Mouse (Mus musculus) adrenal gland, adult 2 months (tissue): ENCODE measurements around the gene Wfdc15a. TPM values are rescaled to one million over a fixed set of nuclear protein-coding genes. Genes with fewer than 3 reads are reported as not detected.
"Not testable (repeated sequence)": the region's sequence is repeated elsewhere in the genome, so short reads cannot be mapped to it uniquely, and the experiment has no call there.

Experiments used
- DNase-seq: peaks from one replicate; pipeline ENCODE4 v3.0.0; 2021
- long read RNA-seq: library from polyadenylated mRNA; stranded (forward); transcript quantifications from one replicate; pipeline ENCODE4 v2.0.0, GENCODE M21; 2021
- polyA plus RNA-seq: library from polyadenylated mRNA; depleted of rRNA; stranded (reverse); fragments of >200 nt; gene quantifications from 2 replicates; pipeline ENCODE4 v1.2.3, GENCODE M21; 2012; rRNA removed
- total RNA-seq, 2 experiments: library from RNA; stranded (reverse); gene quantifications; 2 replicates each; pipeline ENCODE4 v1.2.3; 2021

Gene Wfdc15a
- total RNA-seq (not detected), polyA plus RNA-seq (not detected in 2 replicates)
- long read RNA-seq = 0 reads

- no peak for DNase-seq
Measured at GRCm38 (mm10) chr2:164199626-164200327, at the start of gene Wfdc15a. TSS of gene Wfdc15a (minus strand) at chr2:164200130.

GRCm38 (mm10) chr2:164238366-164238765, 38.4 kb upstream of the Wfdc15a start, which contains the start of gene Svs2:
TSS of gene Svs2 (minus strand) at chr2:164238466.
- no peak for DNase-seq

GRCm38 (mm10) chr2:164232671-164233070, 32.7 kb upstream of the Wfdc15a start:
- no peak for DNase-seq

- DNase-seq = peak; percentile 59
Measured at GRCm38 (mm10) chr2:164228361-164229070, 28.6 kb upstream of the Wfdc15a start.

GRCm38 (mm10) chr2:164221522-164221921, 21.6 kb upstream of the Wfdc15a start, which contains the start of gene Wfdc15b:
TSS of gene Wfdc15b (minus strand) at chr2:164221660.
- no peak for DNase-seq

- DNase-seq = no peak
Measured at GRCm38 (mm10) chr2:164219295-164219694, 19.4 kb upstream of the Wfdc15a start.

- DNase-seq = no peak
Measured at GRCm38 (mm10) chr2:164212711-164213110, 12.8 kb upstream of the Wfdc15a start.

GRCm38 (mm10) chr2:164210892-164211291, 11.0 kb upstream of the Wfdc15a start:
- no peak for DNase-seq

- DNase-seq = peak; percentile 32
Measured at GRCm38 (mm10) chr2:164206676-164207075, 6.7 kb upstream of the Wfdc15a start.

- DNase-seq = not testable (repeated sequence)
Measured at GRCm38 (mm10) chr2:164206011-164206410, 6.1 kb upstream of the Wfdc15a start.

GRCm38 (mm10) chr2:164196700-164196990, 3.3 kb downstream of the Wfdc15a start:
- peak; percentile 29 for DNase-seq

- DNase-seq = peak; percentile 53
Measured at GRCm38 (mm10) chr2:164195971-164196699, 3.8 kb downstream of the Wfdc15a start.

- DNase-seq = peak; percentile 66
Measured at GRCm38 (mm10) chr2:164194959-164195630, 4.8 kb downstream of the Wfdc15a start.

GRCm38 (mm10) chr2:164192279-164192678, 7.7 kb downstream of the Wfdc15a start:
- no peak for DNase-seq

GRCm38 (mm10) chr2:164190576-164190975, 9.4 kb downstream of the Wfdc15a start, which contains the start of gene Wfdc12:
TSS of gene Wfdc12 (minus strand) at chr2:164190608.
- DNase-seq = peak; percentile 16

- DNase-seq = no peak
Measured at GRCm38 (mm10) chr2:164188722-164189121, 11.2 kb downstream of the Wfdc15a start.

GRCm38 (mm10) chr2:164184145-164184719, 15.7 kb downstream of the Wfdc15a start:
- no peak for DNase-seq

- DNase-seq = no peak
Measured at GRCm38 (mm10) chr2:164183340-164183739, 16.6 kb downstream of the Wfdc15a start.

GRCm38 (mm10) chr2:164182692-164183255, 17.2 kb downstream of the Wfdc15a start, which contains the start of gene Wfdc5:
TSS of gene Wfdc5 (minus strand) at chr2:164182742.
- DNase-seq = no peak

- DNase-seq = no peak
Measured at GRCm38 (mm10) chr2:164180770-164181169, 19.2 kb downstream of the Wfdc15a start.

- peak; percentile 33 for DNase-seq
Measured at GRCm38 (mm10) chr2:164180124-164180523, 19.8 kb downstream of the Wfdc15a start.
